Mouse (Mus musculus) forebrain, embryonic 15.5 days (tissue): ENCODE results near the gene Rapgef4. TPM values are rescaled to one million over a fixed set of nuclear protein-coding genes. Genes with fewer than 3 reads are reported as not detected.

Experiments used
- ATAC-seq: fragments of 200-750 bp; cut with Nextera tagmentation; replicated peaks from 2 replicates; pipeline ENCODE4 v1.8.0; 2017; ENCODE audit warnings: mild to moderate bottlenecking, moderate TSS enrichment, moderate library complexity
- H3K27ac ChIP-seq: fragments of 300-500 bp; sonication (generic); replicated peaks from 2 replicates; pipeline ENCODE4 v1.5.1; 2015; ENCODE audit warnings: mild to moderate bottlenecking, inconsistent platforms
- H3K27me3 ChIP-seq: fragments of 300-500 bp; sonication (generic); 2 replicates; pipeline ENCODE4 v1.6.1; 2015; ENCODE audit warnings: inconsistent platforms
- H3K36me3 ChIP-seq: fragments of 300-500 bp; sonication (generic); 2 replicates; pipeline ENCODE4 v1.6.1; 2015; ENCODE audit warnings: mild to moderate bottlenecking, inconsistent platforms
- H3K4me1 ChIP-seq: fragments of 300-500 bp; sonication (generic); 2 replicates; pipeline ENCODE4 v1.6.1; 2015; ENCODE audit warnings: inconsistent platforms
- H3K4me2 ChIP-seq: fragments of 300-500 bp; sonication (generic); replicated peaks from 2 replicates; pipeline ENCODE4 v1.6.1; 2015; ENCODE audit warnings: mild to moderate bottlenecking, inconsistent platforms
- H3K4me3 ChIP-seq: fragments of 300-500 bp; sonication (generic); 2 replicates; pipeline ENCODE4 v1.5.1; 2015; ENCODE audit warnings: mild to moderate bottlenecking, inconsistent platforms
- H3K9ac ChIP-seq: fragments of 300-500 bp; sonication (generic); replicated peaks from 2 replicates; pipeline ENCODE4 v1.6.1; 2015; ENCODE audit warnings: mild to moderate bottlenecking, inconsistent platforms
- H3K9me3 ChIP-seq: fragments of 300-500 bp; sonication (generic); 2 replicates; pipeline ENCODE4 v1.6.1; 2016; ENCODE audit warnings: inconsistent platforms
- WGBS: fragments of 180-500 bp; shearing (Covaris S2); methylation state at CpG from one replicate; pipeline ENCODE4 v1.1.7; 2015; ENCODE audit warnings: mixed read lengths; 5-methylcytosine and 5-hydroxymethylcytosine counted together
- polyA plus RNA-seq: library from polyadenylated mRNA; unstranded; fragments of >200 nt; fragmentation: Nextera tagmentation; extraction: Ambion mirVana; gene quantifications from 2 replicates; pipeline ENCODE4 v1.2.1, GENCODE M21; 2015

Gene Rapgef4
- polyA plus RNA-seq, 1 experiment from 2014 or later: 14.0 TPM

- no peaks in the 10 kb centered on the region for H3K9me3 ChIP-seq
- H3K4me2 ChIP-seq: no peak overlapping the region
- H3K36me3 ChIP-seq: no peaks in the 10 kb centered on the region
- H3K9ac ChIP-seq: no peak overlapping the region
- H3K4me3 ChIP-seq: no peak overlapping the region
- H3K4me1 ChIP-seq: no peaks in the 10 kb centered on the region
- no peak overlapping the region for H3K27ac ChIP-seq
- ATAC-seq: no peak
- H3K27me3 ChIP-seq: no peaks in the 10 kb centered on the region
- 12% methylated on average over 10 of the region's 10 CpGs for WGBS
Measured at GRCm38 (mm10) chr2:71964216-71964615, 16.8 kb upstream of the Rapgef4 start.

GRCm38 (mm10) chr2:71965476-71965875 is 15.6 kb upstream of the Rapgef4 start:
- Histone ChIP-seq H3K4me1 (no peaks in the 10 kb centered on the region), H3K4me2 (no peak overlapping the region), H3K27ac (no peak overlapping the region), H3K9ac (no peak overlapping the region), H3K27me3 (no peaks in the 10 kb centered on the region), H3K4me3 (no peak overlapping the region), H3K36me3 (no peaks in the 10 kb centered on the region), H3K9me3 (no peaks in the 10 kb centered on the region)
- no peak for ATAC-seq
- 88% methylated on average over 4 of the region's 4 CpGs for WGBS

- no peak overlapping the region for H3K27ac ChIP-seq
- H3K4me2 ChIP-seq: no peak overlapping the region
- H3K9me3 ChIP-seq: no peaks in the 10 kb centered on the region
- H3K4me3 ChIP-seq: no peak overlapping the region
- no peaks in the 10 kb centered on the region for H3K27me3 ChIP-seq
- no peaks in the 10 kb centered on the region for H3K36me3 ChIP-seq
- H3K9ac ChIP-seq: no peak overlapping the region
- no peak for ATAC-seq
- WGBS: 53% methylated on average over 4 of the region's 4 CpGs
- H3K4me1 ChIP-seq: no peaks in the 10 kb centered on the region
Measured at GRCm38 (mm10) chr2:71966737-71967136, 14.3 kb upstream of the Rapgef4 start.

GRCm38 (mm10) chr2:71967855-71968254 is 13.2 kb upstream of the Rapgef4 start:
- Histone ChIP-seq H3K4me3 (no peak overlapping the region), H3K4me1 (no peaks in the 10 kb centered on the region), H3K9me3 (no peaks in the 10 kb centered on the region), H3K4me2 (no peak overlapping the region), H3K9ac (no peak overlapping the region), H3K27ac (no peak overlapping the region), H3K27me3 (no peaks in the 10 kb centered on the region), H3K36me3 (no peaks in the 10 kb centered on the region)
- WGBS: 72% methylated on average over 5 of the region's 5 CpGs
- no peak for ATAC-seq

- no peak overlapping the region for H3K9ac ChIP-seq
- H3K4me3 ChIP-seq: no peak overlapping the region
- H3K36me3 ChIP-seq: no peaks in the 10 kb centered on the region
- no peaks in the 10 kb centered on the region for H3K9me3 ChIP-seq
- ATAC-seq: no peak
- H3K27me3 ChIP-seq: no peaks in the 10 kb centered on the region
- H3K27ac ChIP-seq: no peak overlapping the region
- 78% methylated on average over 3 of the region's 3 CpGs for WGBS
- no peaks in the 10 kb centered on the region for H3K4me1 ChIP-seq
- no peak overlapping the region for H3K4me2 ChIP-seq
Measured at GRCm38 (mm10) chr2:71973646-71974045, 7.4 kb upstream of the Rapgef4 start.

GRCm38 (mm10) chr2:71974143-71974846 is 6.7 kb upstream of the Rapgef4 start:
- no peak overlapping the region for H3K4me2 ChIP-seq
- no peak for ATAC-seq

GRCm38 (mm10) chr2:71979981-71980380 is 1.1 kb upstream of the Rapgef4 start:
- Histone ChIP-seq H3K36me3 (no peaks in the 10 kb centered on the region), H3K27me3 (no peaks in the 10 kb centered on the region), H3K4me1 (peaks cover 13% of the 10 kb centered on the region; the same call in 1 of the 2 replicates), H3K4me2 (no peak overlapping the region), H3K9me3 (no peaks in the 10 kb centered on the region), H3K9ac (no peak overlapping the region), H3K4me3 (no peak overlapping the region), H3K27ac (no peak overlapping the region)
- ATAC-seq: no peak
- 90% methylated on average over 7 of the region's 7 CpGs for WGBS

More at GRCm38 (mm10) chr2:71974143-71974846, 6.7 kb upstream of the Rapgef4 start:
- WGBS: 85% methylated on average over 10 of the region's 11 CpGs
- Histone ChIP-seq H3K27ac (no peak overlapping the region), H3K9me3 (no peaks in the 10 kb centered on the region), H3K27me3 (no peaks in the 10 kb centered on the region), H3K9ac (no peak overlapping the region), H3K4me1 (no peaks in the 10 kb centered on the region), H3K36me3 (no peaks in the 10 kb centered on the region), H3K4me3 (no peak overlapping the region)

- H3K4me3 ChIP-seq: peak overlapping the region; percentile 67
- no peaks in the 10 kb centered on the region for H3K27me3 ChIP-seq
- no peaks in the 10 kb centered on the region for H3K36me3 ChIP-seq
- 4% methylated on average over 24 of the region's 24 CpGs for WGBS
- peak overlapping the region; percentile 91 for H3K4me2 ChIP-seq
- peaks cover 13% of the 10 kb centered on the region; the same call in 1 of the 2 replicates for H3K4me1 ChIP-seq
- H3K9me3 ChIP-seq: no peaks in the 10 kb centered on the region
- H3K9ac ChIP-seq: peak overlapping the region; percentile 78
- peak; percentile 64 for ATAC-seq
- H3K27ac ChIP-seq: peak overlapping the region; percentile 54
Measured at GRCm38 (mm10) chr2:71981343-71981851, 357 bp downstream of the Rapgef4 start.

GRCm38 (mm10) chr2:71981896-71982295 is 856 bp downstream of the Rapgef4 start:
- H3K27ac ChIP-seq: no peak overlapping the region
- peak overlapping the region; percentile 67 for H3K4me3 ChIP-seq
- no peak for ATAC-seq
- peak overlapping the region; percentile 91 for H3K4me2 ChIP-seq
- peak overlapping the region; percentile 78; the same call in 1 of the 2 replicates for H3K9ac ChIP-seq
- H3K36me3 ChIP-seq: no peaks in the 10 kb centered on the region
- H3K27me3 ChIP-seq: no peaks in the 10 kb centered on the region
- no peaks in the 10 kb centered on the region for H3K9me3 ChIP-seq
- WGBS: 65% methylated on average over 6 of the region's 6 CpGs
- peaks cover 13% of the 10 kb centered on the region; the same call in 1 of the 2 replicates for H3K4me1 ChIP-seq

GRCm38 (mm10) chr2:71982868-71983597 is 2.0 kb downstream of the Rapgef4 start:
- Histone ChIP-seq H3K4me3 (no peak overlapping the region), H3K4me2 (no peak overlapping the region), H3K4me1 (peaks cover 13% of the 10 kb centered on the region; the same call in 1 of the 2 replicates), H3K27ac (no peak overlapping the region), H3K9me3 (no peaks in the 10 kb centered on the region), H3K27me3 (no peaks in the 10 kb centered on the region), H3K36me3 (no peaks in the 10 kb centered on the region), H3K9ac (no peak overlapping the region)
- ATAC-seq: no peak
- 73% methylated on average over 10 of the region's 10 CpGs for WGBS

- H3K9ac ChIP-seq: no peak overlapping the region
- H3K4me1 ChIP-seq: peaks cover 9% of the 10 kb centered on the region; the same call in 1 of the 2 replicates
- no peak overlapping the region for H3K4me3 ChIP-seq
- no peaks in the 10 kb centered on the region for H3K9me3 ChIP-seq
- no peaks in the 10 kb centered on the region for H3K36me3 ChIP-seq
- H3K4me2 ChIP-seq: no peak overlapping the region
- WGBS: 77% methylated on average over 2 of the region's 2 CpGs
- no peak overlapping the region for H3K27ac ChIP-seq
- ATAC-seq: no peak
- H3K27me3 ChIP-seq: no peaks in the 10 kb centered on the region
Measured at GRCm38 (mm10) chr2:71985730-71986129, 4.7 kb downstream of the Rapgef4 start.

- 73% methylated on average over 12 of the region's 12 CpGs for WGBS
- Histone ChIP-seq H3K27ac (no peak overlapping the region), H3K27me3 (no peaks in the 10 kb centered on the region), H3K4me2 (no peak overlapping the region), H3K36me3 (no peaks in the 10 kb centered on the region), H3K9me3 (no peaks in the 10 kb centered on the region), H3K4me3 (no peak overlapping the region), H3K9ac (no peak overlapping the region), H3K4me1 (peaks cover 9% of the 10 kb centered on the region; the same call in 1 of the 2 replicates)
- ATAC-seq: no peak
Measured at GRCm38 (mm10) chr2:71986276-71986848, 5.3 kb downstream of the Rapgef4 start.
